Mouse (Mus musculus) G1E (cell line): Measurements from ENCODE around the gene Mtrf1l. TPM values are rescaled to one million over a fixed set of nuclear protein-coding genes. Genes with fewer than 3 reads are reported as not detected.

ENCODE experiments used
- ATAC-seq: 2 replicates; pipeline ENCODE4 v1.8.0; 2016; ENCODE audit warnings: mild to moderate bottlenecking; ENCODE audit not compliant: insufficient number of reproducible peaks, poor library complexity, low FRiP score, severe bottlenecking; ENCODE audit errors: extremely low read depth
- DNase-seq: peaks from one replicate; pipeline ENCODE4 v3.0.0; 2012; ENCODE audit warnings: low spot score
- H3K27me3 ChIP-seq: 2 replicates; pipeline ENCODE4 v1.6.1; 2012; ENCODE audit warnings: mild to moderate bottlenecking, low read length, inconsistent platforms; ENCODE audit not compliant: insufficient read depth
- H3K36me3 ChIP-seq: replicated peaks from 2 replicates; pipeline ENCODE3; 2012; ENCODE audit warnings: mild to moderate bottlenecking, inconsistent platforms
- H3K4me1 ChIP-seq: 2 replicates; pipeline ENCODE4 v1.6.1; 2012; ENCODE audit warnings: low read depth, low read length, inconsistent platforms, mixed read lengths; ENCODE audit not compliant: insufficient read depth
- H3K4me3 ChIP-seq: 2 replicates; pipeline ENCODE4 v1.5.1; 2012; ENCODE audit warnings: low read depth, mild to moderate bottlenecking, inconsistent platforms, low read length, moderate library complexity, mixed read lengths
- H3K9me3 ChIP-seq: replicated peaks from 2 replicates; pipeline ENCODE4 v1.6.1; 2012; ENCODE audit warnings: inconsistent platforms
- CTCF ChIP-seq: IDR thresholded peaks from 2 replicates; pipeline ENCODE4 v1.5.1; 2012; ENCODE audit warnings: low read depth, low read length, inconsistent platforms, mixed read lengths
- GATA1 ChIP-seq: IDR thresholded peaks from 2 replicates; pipeline ENCODE4 v1.6.1; 2012; ENCODE audit warnings: borderline replicate concordance, low read length, inconsistent platforms, mixed read lengths
- GATA2 ChIP-seq: IDR thresholded peaks from 2 replicates; pipeline ENCODE4 v1.6.1; 2012; ENCODE audit warnings: low read depth, low read length, inconsistent platforms, borderline replicate concordance
- POLR2AphosphoS5 ChIP-seq: IDR thresholded peaks from 2 replicates; pipeline ENCODE4 v1.6.1; 2012; ENCODE audit warnings: low read depth, low read length, inconsistent platforms; ENCODE audit not compliant: insufficient replicate concordance
- TAL1 ChIP-seq: conservative IDR thresholded peaks from 2 replicates; pipeline ENCODE4 v1.6.1; 2012; ENCODE audit warnings: low read depth, low read length, inconsistent platforms, mixed read lengths
- polyA plus RNA-seq: library from polyadenylated mRNA; stranded (reverse); fragments of >175 nt; gene quantifications from 2 replicates; pipeline ENCODE4 v1.2.3, GENCODE M21; 2012
- total RNA-seq, 2 experiments: library from RNA; stranded (forward) in 1 of 2; stranded (reverse) in 1 of 2; fragments of 200-1000 nt in 1 of 2; fragments of >200 nt in 1 of 2; fragmentation: Nextera tagmentation in 1 of 2; gene quantifications; 2 replicates each; pipeline ENCODE4 v1.2.3; 2014 to 2017

Mtrf1l gene
- total and polyA plus RNA-seq, 3 experiments, result 5.9 to 32.1 (median 13.7) TPM

- H3K27me3 ChIP-seq, result no peaks in the 10 kb centered on the region
- peaks cover 16% of the 10 kb centered on the region for H3K36me3 ChIP-seq
- peak overlapping the region; percentile 94; the same call in 1 of the 2 replicates for H3K4me3 ChIP-seq
- DNase-seq (no peak), ATAC-seq (no peak)
- no peaks in the 10 kb centered on the region for H3K9me3 ChIP-seq
- H3K4me1 ChIP-seq, result peaks cover 35% of the 10 kb centered on the region
- TF ChIP-seq TAL1, result no peak
- no peak for TF ChIP-seq POLR2AphosphoS5
- TF ChIP-seq GATA1, result no peak
- TF ChIP-seq GATA2, result no peak
- TF ChIP-seq CTCF, result no peak
Observed at GRCm38 (mm10) chr10:5806416-5806815, 17.3 kb downstream of the Mtrf1l start.

- H3K4me1 ChIP-seq, result peaks cover 40% of the 10 kb centered on the region
- DNase-seq, result peak; percentile 90
- ATAC-seq, result peak; percentile 70
- no peaks in the 10 kb centered on the region for H3K9me3 ChIP-seq
- TF ChIP-seq POLR2AphosphoS5 (no peak), TAL1 (no peak), CTCF (no peak), GATA2 (no peak), GATA1 (no peak)
- no peaks in the 10 kb centered on the region for H3K27me3 ChIP-seq
- peak overlapping the region; percentile 94 for H3K4me3 ChIP-seq
- H3K36me3 ChIP-seq, result peaks cover 22% of the 10 kb centered on the region
Observed at GRCm38 (mm10) chr10:5805731-5806307, 17.9 kb downstream of the Mtrf1l start.

GRCm38 (mm10) chr10:5805243-5805730 is 18.4 kb downstream of the Mtrf1l start, which contains the start of gene Fbxo5:
Gene Fbxo5 (minus strand): TSS chr10:5805600.
- Histone ChIP-seq H3K9me3 (no peaks in the 10 kb centered on the region), H3K36me3 (peaks cover 27% of the 10 kb centered on the region), H3K4me1 (peaks cover 41% of the 10 kb centered on the region), H3K27me3 (no peaks in the 10 kb centered on the region), H3K4me3 (peak within 1 kb of the TSS; percentile 94)
- peak; percentile 95 for DNase-seq
- peak; percentile 80 for ATAC-seq
- no peak for TF ChIP-seq POLR2AphosphoS5
- TF ChIP-seq GATA1, result no peak
- TF ChIP-seq CTCF, result no peak
- TF ChIP-seq GATA2, result no peak
- no peak for TF ChIP-seq TAL1

GRCm38 (mm10) chr10:5804691-5805156 is 19.0 kb downstream of the Mtrf1l start:
- peak overlapping the region; percentile 94 for H3K4me3 ChIP-seq
- peaks cover 44% of the 10 kb centered on the region for H3K4me1 ChIP-seq
- no peak for TF ChIP-seq GATA1
- H3K27me3 ChIP-seq, result no peaks in the 10 kb centered on the region
- DNase-seq (no peak), ATAC-seq (no peak)
- peaks cover 33% of the 10 kb centered on the region for H3K36me3 ChIP-seq
- H3K9me3 ChIP-seq, result no peaks in the 10 kb centered on the region

GRCm38 (mm10) chr10:5803739-5804138 is 20.0 kb downstream of the Mtrf1l start:
- TF ChIP-seq TAL1 (no peak), CTCF (no peak), POLR2AphosphoS5 (no peak), GATA1 (no peak), GATA2 (no peak)
- peaks cover 44% of the 10 kb centered on the region for H3K4me1 ChIP-seq
- H3K36me3 ChIP-seq, result peaks cover 36% of the 10 kb centered on the region
- no peak for DNase-seq
- no peaks in the 10 kb centered on the region for H3K27me3 ChIP-seq
- no peaks in the 10 kb centered on the region for H3K9me3 ChIP-seq
- no peak for ATAC-seq
- peak overlapping the region; percentile 94 for H3K4me3 ChIP-seq

- peak overlapping the region; percentile 94 for H3K4me3 ChIP-seq
- DNase-seq (no peak), ATAC-seq (no peak)
- H3K27me3 ChIP-seq, result no peaks in the 10 kb centered on the region
- peaks cover 42% of the 10 kb centered on the region for H3K4me1 ChIP-seq
- peaks cover 45% of the 10 kb centered on the region for H3K36me3 ChIP-seq
- TF ChIP-seq GATA1, result no peak
- TF ChIP-seq CTCF, result no peak
- no peak for TF ChIP-seq TAL1
- no peak for TF ChIP-seq GATA2
- no peak for TF ChIP-seq POLR2AphosphoS5
- no peaks in the 10 kb centered on the region for H3K9me3 ChIP-seq
Observed at GRCm38 (mm10) chr10:5802866-5803265, 20.8 kb downstream of the Mtrf1l start.
